Mouse (Mus musculus): ENCODE data around the gene 4933428G20Rik.

The 4933428G20Rik gene

GRCm38 (mm10) chr11:97532950-97533582, 32.9 kb upstream of the 4933428G20Rik start:
- DNase-seq: no peak

GRCm38 (mm10) chr11:97532354-97532753, 32.2 kb upstream of the 4933428G20Rik start:
- no peak for DNase-seq

GRCm38 (mm10) chr11:97531381-97532260, 31.5 kb upstream of the 4933428G20Rik start:
- DNase-seq: peak; percentile 92

- DNase-seq: no peak
Measured at GRCm38 (mm10) chr11:97530961-97531360, 30.8 kb upstream of the 4933428G20Rik start.

GRCm38 (mm10) chr11:97530069-97530468, 29.9 kb upstream of the 4933428G20Rik start:
- no peak for DNase-seq

- DNase-seq: peak; percentile 61
Measured at GRCm38 (mm10) chr11:97528282-97528808, 28.2 kb upstream of the 4933428G20Rik start.

- no peak for DNase-seq
Measured at GRCm38 (mm10) chr11:97525313-97525712, 25.2 kb upstream of the 4933428G20Rik start.

GRCm38 (mm10) chr11:97524306-97524705, 24.2 kb upstream of the 4933428G20Rik start:
- DNase-seq: no peak

- DNase-seq: peak; percentile 67
Measured at GRCm38 (mm10) chr11:97523827-97524261, 23.7 kb upstream of the 4933428G20Rik start.

- DNase-seq: no peak
Measured at GRCm38 (mm10) chr11:97523107-97523506, 23.0 kb upstream of the 4933428G20Rik start.

- peak; percentile 48 for DNase-seq
Measured at GRCm38 (mm10) chr11:97521741-97522474, 21.8 kb upstream of the 4933428G20Rik start.

- peak; percentile 65 for DNase-seq
Measured at GRCm38 (mm10) chr11:97520541-97520940, 20.4 kb upstream of the 4933428G20Rik start.

- DNase-seq: no peak
Measured at GRCm38 (mm10) chr11:97513066-97513465, 12.9 kb upstream of the 4933428G20Rik start.

GRCm38 (mm10) chr11:97512511-97512910, 12.4 kb upstream of the 4933428G20Rik start:
- DNase-seq: no peak

GRCm38 (mm10) chr11:97511661-97512369, 11.7 kb upstream of the 4933428G20Rik start:
- DNase-seq: peak; percentile 82

GRCm38 (mm10) chr11:97510966-97511660, 11.0 kb upstream of the 4933428G20Rik start:
- DNase-seq: peak; percentile 79

- no peak for DNase-seq
Measured at GRCm38 (mm10) chr11:97509715-97510485, 9.8 kb upstream of the 4933428G20Rik start.

GRCm38 (mm10) chr11:97509058-97509457, 8.9 kb upstream of the 4933428G20Rik start:
- DNase-seq: no peak

- DNase-seq: no peak
Measured at GRCm38 (mm10) chr11:97508198-97508597, 8.1 kb upstream of the 4933428G20Rik start.

- no peak for DNase-seq
Measured at GRCm38 (mm10) chr11:97506331-97506730, 6.2 kb upstream of the 4933428G20Rik start.

GRCm38 (mm10) chr11:97505784-97506183, 5.6 kb upstream of the 4933428G20Rik start:
- no peak for DNase-seq
